Mouse (Mus musculus): ENCODE data around the gene Adad1. TPM values are rescaled to one million over a fixed set of nuclear protein-coding genes. Genes with fewer than 3 reads are reported as not detected.

Gene Adad1
- polyA plus RNA-seq, 2 experiments, result 0.07 TPM; not detected in 1

DNA sequence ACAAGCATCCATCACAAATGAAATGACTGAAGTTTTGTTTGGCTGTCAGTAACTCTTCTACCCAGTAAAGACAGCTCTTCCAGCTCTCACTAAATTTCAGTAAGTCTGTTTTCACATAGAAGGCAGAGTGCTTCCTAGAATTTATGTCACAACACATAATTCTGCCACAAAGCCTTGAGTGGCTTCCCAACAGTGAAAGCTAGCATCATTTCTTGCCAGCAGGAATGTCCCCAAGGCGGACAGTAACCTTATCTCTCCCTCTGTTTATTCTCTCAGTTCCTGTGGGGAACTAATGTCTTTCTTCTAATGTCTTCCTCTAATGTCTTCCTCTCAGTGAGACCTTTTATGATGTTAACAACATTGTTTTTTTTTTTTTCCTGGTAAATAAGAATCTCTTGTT lies 81.7 kb downstream of the Adad1 start:
- WGBS (ENCODE audit: insufficient replicate concordance), result 13% methylated on average over 1 of the region's 1 CpGs
- Histone ChIP-seq H3K9ac (replicated peaks) (no peak overlapping the region), H3K4me1 (replicated peaks; ENCODE audit: control insufficient read depth in 2 of 2, insufficient read depth in 2 of 2, low read length in 1 of 2) (0 out of 4 replicates have a peak, but pooled peaks cover 0 to 2% of the 10 kb centered on the region in 2 experiments), H3K36me3 (replicated peaks; ENCODE audit: control insufficient read depth, insufficient read depth, low read depth) (no peaks in the 10 kb centered on the region), H3K4me2 (ENCODE audit: low read depth) (no peak overlapping the region), H3K4me3 (ENCODE audit: insufficient read depth in 1 of 2, low read depth in 2 of 2, low read length in 2 of 2) (no peak overlapping the region), H3K9me3 (ENCODE audit: control insufficient read depth, low read length) (no peaks in the 10 kb centered on the region), H3K27ac (no peak overlapping the region), H3K27me3 (ENCODE audit: control insufficient read depth, insufficient read depth, low read length) (no peaks in the 10 kb centered on the region)
- DNase-seq (ENCODE audit: low read depth in 3 of 3, low spot score in 3 of 3), result no peak
- TF ChIP-seq CTCF (IDR thresholded peaks at IDR 0.05; ENCODE audit: low read depth) (no peak), EP300 (IDR thresholded peaks at IDR 0.05; ENCODE audit: low read depth) (no peak)
- ATAC-seq (ENCODE audit: insufficient read depth), result no peak

DNA sequence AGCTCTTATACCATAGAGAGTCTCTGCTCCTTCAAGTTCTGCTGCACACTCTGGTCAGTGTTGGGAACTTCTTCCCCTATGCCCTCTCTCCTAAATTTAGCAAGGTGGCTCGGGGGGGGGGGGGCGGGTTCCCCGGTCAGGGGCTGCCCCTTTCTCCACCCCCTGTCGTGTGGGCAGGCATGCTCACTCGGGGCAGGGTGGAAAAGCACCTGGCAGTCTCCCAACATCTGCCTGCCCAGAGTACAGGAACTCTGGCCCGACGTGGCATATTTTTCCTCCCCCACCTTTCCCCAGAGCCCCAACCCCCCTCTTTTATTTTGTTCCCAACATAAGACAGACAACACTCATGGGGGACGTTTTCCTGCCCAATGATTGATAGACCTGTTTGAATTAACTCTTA lies 83.1 kb downstream of the Adad1 start:
- no peak overlapping the region for H3K4me3 ChIP-seq (ENCODE audit: insufficient read depth in 1 of 2, low read depth in 2 of 2, low read length in 2 of 2)
- H3K36me3 ChIP-seq (replicated peaks; ENCODE audit: control insufficient read depth, insufficient read depth, low read depth), result no peaks in the 10 kb centered on the region
- ATAC-seq (ENCODE audit: insufficient read depth) (no peak), DNase-seq (ENCODE audit: low read depth in 3 of 3, low spot score in 3 of 3) (no peak)
- H3K4me2 ChIP-seq (ENCODE audit: low read depth), result no peak overlapping the region
- H3K9me3 ChIP-seq (ENCODE audit: control insufficient read depth, low read length), result no peaks in the 10 kb centered on the region
- H3K27ac ChIP-seq, result no peak overlapping the region
- no peak overlapping the region for H3K9ac ChIP-seq (replicated peaks)
- H3K27me3 ChIP-seq (ENCODE audit: control insufficient read depth, insufficient read depth, low read length), result no peaks in the 10 kb centered on the region
- WGBS (ENCODE audit: insufficient replicate concordance), result 16% methylated on average over 8 of the region's 8 CpGs
- TF ChIP-seq CTCF (IDR thresholded peaks at IDR 0.05; ENCODE audit: low read depth), result no peak
- TF ChIP-seq EP300 (IDR thresholded peaks at IDR 0.05; ENCODE audit: low read depth), result no peak
- 0 out of 4 replicates have a peak, but pooled peaks cover 0 to 2% of the 10 kb centered on the region in 2 experiments for H3K4me1 ChIP-seq (replicated peaks; ENCODE audit: control insufficient read depth in 2 of 2, insufficient read depth in 2 of 2, low read length in 1 of 2)

DNA sequence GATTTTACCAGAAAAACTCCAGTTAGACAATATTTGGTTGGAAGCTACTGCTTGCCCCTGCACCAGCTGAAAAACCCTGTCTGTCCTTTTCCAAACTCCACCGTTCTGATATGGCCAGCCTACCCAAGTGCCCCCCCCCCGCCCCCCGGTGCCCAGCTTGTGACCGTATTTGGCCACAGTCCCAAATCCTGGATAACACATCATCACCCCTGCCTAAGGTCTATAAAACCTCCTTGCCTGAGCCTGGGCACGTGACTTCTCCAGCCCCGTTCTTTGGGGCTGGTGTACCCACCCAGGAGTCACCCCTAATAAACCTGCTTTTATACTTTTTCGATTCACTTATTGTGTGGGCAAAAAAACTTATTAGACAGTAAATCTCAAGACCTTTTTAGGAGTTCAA lies 83.5 kb downstream of the Adad1 start:
- Histone ChIP-seq H3K36me3 (replicated peaks; ENCODE audit: control insufficient read depth, insufficient read depth, low read depth) (no peaks in the 10 kb centered on the region), H3K27ac (no peak overlapping the region), H3K4me2 (ENCODE audit: low read depth) (no peak overlapping the region), H3K4me1 (replicated peaks; ENCODE audit: control insufficient read depth in 2 of 2, insufficient read depth in 2 of 2, low read length in 1 of 2) (0 out of 4 replicates have a peak, but pooled peaks cover 0 to 2% of the 10 kb centered on the region in 2 experiments), H3K4me3 (ENCODE audit: insufficient read depth in 1 of 2, low read depth in 2 of 2, low read length in 2 of 2) (no peak overlapping the region), H3K9ac (replicated peaks) (no peak overlapping the region), H3K9me3 (ENCODE audit: control insufficient read depth, low read length) (no peaks in the 10 kb centered on the region), H3K27me3 (ENCODE audit: control insufficient read depth, insufficient read depth, low read length) (no peaks in the 10 kb centered on the region)
- WGBS (ENCODE audit: insufficient replicate concordance), result 69% methylated on average over 7 of the region's 7 CpGs
- DNase-seq (ENCODE audit: low read depth in 3 of 3, low spot score in 3 of 3) (no peak), ATAC-seq (ENCODE audit: insufficient read depth) (no peak)
- TF ChIP-seq CTCF (IDR thresholded peaks at IDR 0.05; ENCODE audit: low read depth), result no peak

DNA sequence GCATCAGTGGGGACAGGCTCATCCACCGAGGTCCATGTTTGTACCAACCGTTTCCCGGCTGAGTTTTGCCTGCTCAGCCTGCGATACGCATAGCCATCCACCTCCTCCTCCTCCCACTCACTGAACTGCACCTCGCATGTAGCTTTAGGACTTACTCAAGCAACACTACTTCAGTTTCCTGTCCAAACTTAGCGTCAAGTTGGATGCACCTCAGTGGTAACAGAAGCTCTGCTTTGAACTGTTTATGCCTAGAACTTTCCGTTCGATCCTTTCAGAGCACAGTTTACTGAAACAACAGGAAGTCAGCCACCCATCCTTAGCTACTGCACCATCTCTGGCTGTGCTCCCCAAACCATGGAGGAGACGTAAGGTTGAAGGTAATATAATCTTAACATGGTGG lies 88.9 kb downstream of the Adad1 start:
- no peak overlapping the region for H3K4me2 ChIP-seq (ENCODE audit: low read depth)
- H3K27me3 ChIP-seq (ENCODE audit: control insufficient read depth, insufficient read depth, low read length), result no peaks in the 10 kb centered on the region
- H3K9me3 ChIP-seq (ENCODE audit: control insufficient read depth, low read length), result no peaks in the 10 kb centered on the region
- TF ChIP-seq EP300 (IDR thresholded peaks at IDR 0.05; ENCODE audit: low read depth), result no peak
- H3K9ac ChIP-seq (replicated peaks), result no peak overlapping the region
- no peak for DNase-seq (ENCODE audit: low read depth in 3 of 3, low spot score in 3 of 3)
- ATAC-seq (ENCODE audit: insufficient read depth), result no peak
- 66% methylated on average over 10 of the region's 10 CpGs for WGBS (ENCODE audit: insufficient replicate concordance)
- H3K4me3 ChIP-seq (ENCODE audit: insufficient read depth in 1 of 2, low read depth in 2 of 2, low read length in 2 of 2), result no peak overlapping the region
- no peaks in the 10 kb centered on the region for H3K36me3 ChIP-seq (replicated peaks; ENCODE audit: control insufficient read depth, insufficient read depth, low read depth)
- no peak overlapping the region for H3K27ac ChIP-seq
- peaks cover 15 to 29% of the 10 kb centered on the region in 2 experiments for H3K4me1 ChIP-seq (replicated peaks; ENCODE audit: control insufficient read depth in 2 of 2, insufficient read depth in 2 of 2, low read length in 1 of 2)

DNA sequence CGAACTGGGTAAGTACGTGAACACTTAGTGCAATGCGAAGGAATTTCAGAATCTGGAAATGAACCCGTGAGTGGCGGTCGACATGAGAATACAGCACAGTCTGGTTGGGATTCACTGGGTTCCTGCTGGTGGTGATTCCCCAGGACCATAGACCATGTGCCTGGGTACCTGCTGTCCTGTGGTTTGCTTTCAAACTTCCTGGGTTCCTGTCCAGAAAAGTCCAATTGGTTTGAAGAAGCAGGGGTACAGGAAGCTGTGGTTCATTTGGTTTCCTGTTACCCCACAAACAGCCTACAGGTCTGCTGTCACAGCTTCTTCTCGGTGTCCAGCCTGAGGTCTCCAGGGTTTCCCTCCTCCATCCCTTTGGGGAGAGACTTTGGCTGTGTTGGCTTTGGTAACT lies 89.7 kb downstream of the Adad1 start:
- ATAC-seq (ENCODE audit: insufficient read depth) (no peak), DNase-seq (ENCODE audit: low read depth in 3 of 3, low spot score in 3 of 3) (no peak)
- H3K4me1 ChIP-seq (replicated peaks; ENCODE audit: control insufficient read depth in 2 of 2, insufficient read depth in 2 of 2, low read length in 1 of 2), result peaks cover 15 to 32% of the 10 kb centered on the region in 2 experiments
- H3K36me3 ChIP-seq (replicated peaks; ENCODE audit: control insufficient read depth, insufficient read depth, low read depth), result no peaks in the 10 kb centered on the region
- no peak overlapping the region for H3K4me3 ChIP-seq (ENCODE audit: insufficient read depth in 1 of 2, low read depth in 2 of 2, low read length in 2 of 2)
- H3K9ac ChIP-seq (replicated peaks), result no peak overlapping the region
- WGBS (ENCODE audit: insufficient replicate concordance), result 56% methylated on average over 7 of the region's 7 CpGs
- no peak overlapping the region for H3K4me2 ChIP-seq (ENCODE audit: low read depth)
- H3K27me3 ChIP-seq (ENCODE audit: control insufficient read depth, insufficient read depth, low read length), result no peaks in the 10 kb centered on the region
- no peaks in the 10 kb centered on the region for H3K9me3 ChIP-seq (ENCODE audit: control insufficient read depth, low read length)
- H3K27ac ChIP-seq, result no peak overlapping the region
- TF ChIP-seq EP300 (IDR thresholded peaks at IDR 0.05; ENCODE audit: low read depth), result no peak
